Mouse (Mus musculus): ENCODE results near the gene Cwf19l1.

DNA sequence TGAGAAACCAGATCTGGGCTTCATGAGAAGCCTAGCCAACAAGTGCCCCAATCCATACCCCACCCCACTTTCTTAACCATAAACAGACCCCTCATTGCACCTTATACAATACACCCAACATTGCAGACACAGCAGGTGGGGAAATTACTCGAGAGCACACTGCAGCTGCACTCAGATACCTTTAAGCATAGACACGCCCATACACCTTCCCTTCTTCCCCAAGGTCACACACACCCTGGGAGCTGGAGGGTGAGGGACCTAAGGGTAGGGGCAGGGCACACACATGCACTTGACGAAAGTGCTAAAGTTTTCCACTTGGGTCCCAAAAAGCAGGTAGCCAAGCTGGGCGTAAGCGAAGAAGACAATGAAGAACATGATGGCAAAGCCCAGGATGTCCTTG lies 18.1 kb upstream of the Cwf19l1 start:
- no peak for TF ChIP-seq POLR2A (IDR thresholded peaks at IDR 0.05; ENCODE audit: low read depth, low read length)
- TF ChIP-seq CTCF (IDR thresholded peaks at IDR 0.05; ENCODE audit: extremely low read depth, insufficient read depth, insufficient read length, insufficient replicate concordance) = no peak

Data from spleen, adult 2 months (tissue).